Mouse (Mus musculus): ENCODE results near the gene Cers3.

DNA sequence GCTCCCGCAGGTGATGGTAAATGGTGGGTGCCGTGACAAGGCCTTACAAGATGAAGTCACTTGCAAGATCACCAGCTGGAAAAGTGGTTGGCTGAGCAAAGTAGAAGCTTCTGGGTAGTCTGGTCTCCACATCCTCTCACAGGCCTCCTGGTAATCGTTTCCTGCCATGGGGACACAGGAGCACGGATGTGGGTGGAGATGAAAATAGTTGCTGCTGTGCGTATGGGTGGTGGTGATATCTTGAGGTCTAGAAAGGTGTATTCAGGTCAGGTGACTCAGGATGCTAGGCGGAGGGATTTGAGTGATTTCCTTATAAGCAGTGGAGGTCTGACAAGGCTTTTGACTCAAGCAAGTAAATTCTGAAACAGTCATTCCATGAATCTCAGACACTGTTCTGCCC is 18.4 kb upstream of the Cers3 start:
- TF ChIP-seq TAL1 (IDR thresholded peaks at IDR 0.05; ENCODE audit: low read length) (no peak), GATA1 (IDR thresholded peaks at IDR 0.05; ENCODE audit: low read length) (no peak)

Data from erythroblast, embryonic 14.5 days (primary cell).